Mouse (Mus musculus) bone marrow, adult 2 months (tissue): ENCODE results near the gene Maml3. TPM values are rescaled to one million over a fixed set of nuclear protein-coding genes. Genes with fewer than 3 reads are reported as not detected.

Experiments used
- H3K27ac ChIP-seq: fragments of 200-500 bp; 2 replicates; pipeline ENCODE4 v1.5.1; 2012; ENCODE audit warnings: low read depth, mild to moderate bottlenecking, control low read depth, inconsistent platforms, low read length; ENCODE audit not compliant: control insufficient read depth, poor library complexity, insufficient read depth
- H3K4me1 ChIP-seq: fragments of 200-500 bp; 2 replicates; pipeline ENCODE4 v1.6.1; 2011; ENCODE audit warnings: low read length; ENCODE audit not compliant: control insufficient read depth, insufficient read depth
- H3K4me3 ChIP-seq: fragments of 200-500 bp; replicated peaks from 2 replicates; pipeline ENCODE3; 2011; ENCODE audit warnings: mild to moderate bottlenecking, low read depth, low read length, control low read depth; ENCODE audit not compliant: control insufficient read depth
- CTCF ChIP-seq: fragments of 200-500 bp; IDR thresholded peaks from 2 replicates; pipeline ENCODE4 v1.5.1; 2011; ENCODE audit warnings: low read length, control low read depth; ENCODE audit not compliant: control insufficient read depth, insufficient read depth
- POLR2A ChIP-seq: fragments of 200-500 bp; IDR thresholded peaks from 2 replicates; pipeline ENCODE4 v1.6.1; 2011; ENCODE audit warnings: low read depth, mild to moderate bottlenecking, control low read depth, low read length, borderline replicate concordance; ENCODE audit not compliant: control insufficient read depth
- WGBS: fragments of 180-500 bp; shearing (Covaris S2); methylation state at CpG from one replicate; pipeline ENCODE4 v1.1.7; 2018; 5-methylcytosine and 5-hydroxymethylcytosine counted together
- polyA plus RNA-seq: library from polyadenylated mRNA; stranded (reverse); fragments of >200 nt; gene quantifications from 2 replicates; pipeline ENCODE4 v1.2.4, GENCODE M21; 2011; ENCODE audit warnings: low replicate concordance; ENCODE audit not compliant: missing spikeins, insufficient read depth, insufficient read length

The Maml3 gene
- polyA plus RNA-seq, 1 experiment = 4.9 TPM

DNA sequence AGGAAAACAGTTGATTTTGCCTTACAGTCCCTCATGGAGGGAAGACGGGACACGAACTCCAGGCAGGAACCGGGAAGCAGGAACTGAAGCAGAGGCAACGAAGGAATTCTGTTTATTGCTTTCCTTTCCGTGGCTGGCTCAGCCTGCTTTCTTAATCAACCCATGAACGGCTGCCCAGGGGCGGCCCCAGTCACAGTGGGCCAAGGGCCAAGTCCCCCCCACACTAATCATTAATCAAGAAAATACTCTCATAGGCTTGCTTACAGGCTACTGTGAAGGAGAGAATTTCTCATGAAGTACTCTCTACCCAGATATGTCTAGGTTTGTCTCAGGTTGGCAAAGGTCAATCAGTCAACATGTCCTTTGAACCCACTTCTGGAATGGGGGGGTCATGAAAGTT, 14.3 kb upstream of the Maml3 start:
- H3K4me1 ChIP-seq = no peaks in the 10 kb centered on the region
- TF ChIP-seq POLR2A (no peak), CTCF (no peak)
- H3K4me3 ChIP-seq = no peak overlapping the region
- 84% methylated on average over 7 of the region's 7 CpGs for WGBS
- no peak overlapping the region for H3K27ac ChIP-seq

DNA sequence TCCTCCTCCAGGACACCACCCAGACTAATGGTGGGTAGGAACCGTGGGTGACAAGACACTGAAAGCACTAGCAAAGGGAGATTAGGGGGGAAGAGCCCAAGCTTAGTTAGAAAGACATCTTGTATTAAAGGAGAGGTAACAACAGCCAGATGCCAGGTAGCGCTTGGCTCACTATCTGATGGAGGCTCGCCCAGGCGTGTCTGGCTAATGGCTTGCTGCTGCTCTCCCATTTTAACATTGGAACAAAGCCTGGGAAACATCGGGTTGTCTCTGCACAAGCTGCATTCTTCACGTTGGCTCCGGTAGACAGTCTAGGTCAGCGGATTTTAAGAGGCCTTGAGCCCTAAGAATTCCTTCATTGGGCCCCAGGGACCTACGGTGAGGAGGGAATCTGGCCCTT, 10.5 kb upstream of the Maml3 start:
- TF ChIP-seq POLR2A = no peak
- no peak for TF ChIP-seq CTCF
- no peak overlapping the region for H3K4me3 ChIP-seq
- H3K27ac ChIP-seq = no peak overlapping the region
- WGBS = 86% methylated on average over 9 of the region's 9 CpGs
- no peaks in the 10 kb centered on the region for H3K4me1 ChIP-seq

DNA sequence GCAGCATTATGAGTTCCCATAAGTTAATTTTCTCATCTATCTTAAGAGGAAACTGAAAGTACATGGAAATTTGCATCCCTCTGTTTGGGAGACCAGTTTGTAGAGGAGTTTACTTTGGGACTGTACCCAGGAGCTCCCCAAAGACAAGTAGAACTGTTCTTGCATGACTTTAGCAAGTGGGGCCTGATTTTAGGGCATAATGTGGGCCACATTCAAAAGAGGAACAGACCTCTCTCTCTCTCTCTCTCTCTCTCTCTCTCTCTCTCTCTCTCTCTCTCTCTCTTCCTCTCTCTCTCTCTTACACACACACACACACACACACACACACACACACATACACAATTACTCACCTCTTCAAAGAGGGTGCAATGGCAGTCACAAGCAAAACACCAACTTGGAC, 3.2 kb upstream of the Maml3 start:
- TF ChIP-seq POLR2A = no peak
- no peak for TF ChIP-seq CTCF
- no peaks in the 10 kb centered on the region for H3K4me1 ChIP-seq
- no peak overlapping the region for H3K4me3 ChIP-seq
- H3K27ac ChIP-seq = no peak overlapping the region

DNA sequence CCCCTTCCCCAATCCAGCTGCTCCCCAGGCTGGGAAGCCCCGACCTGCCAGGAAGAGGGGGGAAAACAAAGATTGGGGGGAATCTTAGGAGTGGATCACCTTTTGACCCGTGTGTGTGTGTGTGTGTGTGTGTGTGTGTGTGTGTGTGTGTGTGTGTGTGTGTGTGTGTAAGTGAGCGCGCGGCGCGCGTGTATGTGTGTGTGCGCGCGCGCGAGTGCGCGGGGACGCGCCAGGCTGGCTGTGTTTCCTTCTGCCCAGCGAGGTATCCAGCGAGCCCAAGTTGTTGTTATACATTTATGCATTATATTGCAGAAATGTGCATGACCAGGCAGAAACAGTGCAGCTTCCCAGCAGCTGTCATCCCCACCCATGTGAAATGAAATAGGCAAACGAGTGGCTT, 280 bp upstream of the Maml3 start:
- TF ChIP-seq CTCF (no peak), POLR2A (no peak)
- Histone ChIP-seq H3K4me3 (peak overlapping the region; percentile 14), H3K27ac (no peak overlapping the region), H3K4me1 (no peaks in the 10 kb centered on the region)
- WGBS = under 1% methylated on average over 17 of the region's 20 CpGs

DNA sequence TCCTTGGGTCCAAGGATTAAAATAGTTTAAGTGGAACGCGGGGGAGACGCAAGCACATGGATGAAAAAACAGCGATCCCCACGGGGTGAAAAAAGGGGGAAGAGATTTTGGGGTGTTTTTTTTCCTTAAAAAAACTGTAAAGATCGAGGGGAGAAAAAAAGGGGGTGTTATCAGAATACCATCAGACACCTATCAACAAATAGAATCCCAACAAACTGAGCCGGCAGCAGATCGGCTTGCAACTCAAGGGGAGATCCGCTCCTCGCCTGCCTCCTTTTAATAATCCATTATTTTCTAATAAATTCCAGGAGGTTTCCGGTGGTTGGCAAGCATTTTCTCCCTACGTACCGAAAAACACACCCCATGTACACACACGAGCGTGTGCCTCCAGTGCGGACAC, 668 bp downstream of the Maml3 start:
- peak overlapping the region; percentile 80 for H3K27ac ChIP-seq

DNA sequence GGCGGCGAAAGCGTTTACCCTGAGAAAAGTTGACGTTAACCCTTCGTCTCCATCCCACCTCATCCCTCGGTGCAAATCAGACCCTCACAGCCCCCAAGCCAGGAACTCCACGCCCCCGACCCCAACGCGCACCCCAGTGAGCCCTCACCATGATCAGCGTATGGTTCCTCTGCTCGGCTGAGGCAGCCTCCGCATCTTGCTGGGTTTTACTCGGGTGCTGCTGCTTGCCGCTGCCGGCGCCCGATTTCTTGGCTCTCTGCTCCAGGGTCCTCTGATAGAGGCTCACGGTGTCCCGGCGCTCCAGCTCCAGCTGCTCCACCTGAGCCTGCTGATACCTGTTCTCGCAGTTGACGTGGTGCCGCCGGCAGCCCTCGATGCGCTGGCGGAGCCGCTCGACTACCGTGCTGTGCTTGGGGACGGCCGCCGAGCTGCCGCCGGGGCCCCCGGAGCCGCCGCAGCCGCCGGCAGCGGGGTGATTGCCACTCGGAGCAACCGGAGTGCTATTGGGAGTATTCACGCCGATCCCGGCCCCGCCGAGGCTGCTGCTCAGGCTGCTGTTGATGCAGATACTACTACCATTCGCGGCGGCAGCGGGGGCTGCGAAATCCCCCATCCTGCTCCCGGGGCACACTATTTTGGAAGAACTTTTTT, 1.2 kb downstream of the Maml3 start:
- no peaks in the 10 kb centered on the region for H3K4me1 ChIP-seq
- WGBS = under 1% methylated on average over 55 of the region's 55 CpGs
- peak overlapping the region; percentile 82 for H3K4me3 ChIP-seq
- H3K27ac ChIP-seq = peak overlapping the region; percentile 81
- TF ChIP-seq CTCF = no peak
- TF ChIP-seq POLR2A = no peak

More for the DNA sequence above, 668 bp downstream of the Maml3 start:
- WGBS = under 1% methylated on average over 16 of the region's 16 CpGs
- Histone ChIP-seq H3K4me1 (no peaks in the 10 kb centered on the region), H3K4me3 (peak overlapping the region; percentile 82)
- TF ChIP-seq CTCF (no peak), POLR2A (no peak)

DNA sequence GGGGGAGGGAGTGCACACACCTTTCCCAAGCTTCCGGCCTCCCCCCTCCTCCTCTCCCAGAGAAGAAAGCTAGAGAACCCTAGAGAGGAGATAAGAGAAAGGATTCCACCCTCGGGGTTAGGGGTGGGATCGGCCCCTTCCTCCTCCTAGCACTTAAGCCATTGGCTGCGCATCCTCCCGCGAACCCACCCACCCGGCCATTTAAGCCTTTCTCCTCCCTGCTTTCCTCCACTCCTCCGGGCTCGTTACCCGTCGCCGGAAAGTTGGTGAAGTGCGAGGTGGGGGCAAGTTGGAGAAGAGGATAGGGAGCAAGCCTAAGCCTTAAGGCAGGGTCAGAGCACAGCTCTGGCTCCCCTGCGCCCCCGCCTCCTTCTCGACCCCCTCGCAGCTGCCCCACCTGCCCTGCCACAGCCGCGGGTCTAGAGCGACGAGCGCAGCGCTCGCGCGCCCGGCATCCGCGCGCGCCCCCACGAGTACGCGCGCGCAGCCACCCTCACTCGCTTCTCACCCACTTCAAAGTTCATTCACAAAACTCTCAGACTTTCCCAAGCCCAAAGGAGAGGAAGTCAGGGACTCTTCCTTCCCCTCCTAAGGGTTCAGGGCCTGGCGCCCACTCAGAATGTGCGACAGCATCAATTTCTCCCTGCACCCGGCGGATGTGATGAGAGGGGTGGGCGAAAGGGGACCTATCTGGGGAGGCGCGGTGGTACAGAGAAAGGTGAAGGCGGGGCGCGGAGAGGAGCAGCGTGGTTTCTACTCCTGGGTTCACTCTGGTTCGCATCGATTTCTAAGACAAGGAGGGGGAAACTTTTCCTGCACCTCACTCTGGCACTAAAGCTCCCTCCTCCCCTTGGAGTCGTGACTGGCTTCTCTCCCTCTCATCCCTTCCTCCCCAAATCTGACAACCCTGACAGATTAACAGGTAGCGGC, 2.0 kb downstream of the Maml3 start:
- peak overlapping the region; percentile 81 for H3K27ac ChIP-seq
- no peaks in the 10 kb centered on the region for H3K4me1 ChIP-seq
- TF ChIP-seq POLR2A (peak; percentile 59), CTCF (no peak)
- WGBS = under 1% methylated on average over 52 of the region's 52 CpGs
- H3K4me3 ChIP-seq = peak overlapping the region; percentile 82

DNA sequence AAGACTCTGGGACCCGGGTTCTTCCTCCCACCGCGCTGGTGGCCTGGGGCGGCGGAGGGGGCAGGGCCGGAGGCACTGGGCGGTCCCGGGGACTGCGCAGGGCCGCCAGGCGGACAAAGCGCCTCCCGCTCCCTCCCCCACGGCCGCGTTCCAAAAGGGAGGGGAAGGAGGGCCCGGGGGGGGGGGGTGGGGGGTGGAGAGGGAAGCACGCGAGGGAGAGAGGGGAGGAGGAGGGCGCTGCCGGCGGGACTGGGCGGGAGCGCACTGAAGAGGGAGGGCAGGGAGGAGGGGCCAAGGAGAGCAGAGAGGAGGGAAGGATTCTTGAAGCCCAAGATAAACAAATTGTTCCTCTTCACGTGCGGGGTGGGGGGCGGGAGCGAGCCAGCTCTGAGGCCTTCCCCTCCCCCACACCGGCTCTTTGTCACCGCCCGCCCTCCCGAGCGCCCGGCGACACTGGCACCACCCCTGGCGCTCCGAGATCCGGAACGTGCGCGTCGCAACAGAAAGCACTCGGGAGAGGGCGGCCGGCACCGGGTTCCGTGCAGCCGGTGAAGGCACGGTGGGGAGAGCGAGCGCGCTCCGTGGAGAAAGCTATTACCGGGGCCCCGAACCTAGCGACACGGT, 2.8 kb downstream of the Maml3 start:
- TF ChIP-seq CTCF (no peak), POLR2A (no peak)
- WGBS = under 1% methylated on average over 53 of the region's 57 CpGs

More for the DNA sequence above, 2.8 kb downstream of the Maml3 start:
- Histone ChIP-seq H3K4me3 (peak overlapping the region; percentile 82), H3K4me1 (no peaks in the 10 kb centered on the region), H3K27ac (peak overlapping the region; percentile 81)
